Mouse (Mus musculus) embryonic fibroblast, embryonic 13.5 days (primary cell): ENCODE results near the gene Cpn1. TPM values are rescaled to one million over a fixed set of nuclear protein-coding genes. Genes with fewer than 3 reads are reported as not detected.

ENCODE experiments used
- H3K27ac ChIP-seq: 2 replicates; pipeline ENCODE4 v1.5.1; 2012; ENCODE audit warnings: low read length, control low read depth, inconsistent platforms; ENCODE audit not compliant: insufficient read depth
- H3K4me1 ChIP-seq: 2 replicates; pipeline ENCODE4 v1.6.1; 2011; ENCODE audit warnings: low read length; ENCODE audit not compliant: control insufficient read depth, insufficient read depth
- H3K4me3 ChIP-seq: 2 replicates; pipeline ENCODE4 v1.5.1; 2011; ENCODE audit warnings: mild to moderate bottlenecking, control low read depth, low read length; ENCODE audit not compliant: insufficient read depth
- CTCF ChIP-seq: IDR thresholded peaks from 2 replicates; pipeline ENCODE4 v1.5.1; 2011; ENCODE audit warnings: mild to moderate bottlenecking, control low read depth, low read length, moderate library complexity, borderline replicate concordance; ENCODE audit not compliant: insufficient read depth
- POLR2A ChIP-seq: IDR thresholded peaks from 2 replicates; pipeline ENCODE4 v1.6.1; 2011; ENCODE audit warnings: low read depth, mild to moderate bottlenecking, control low read depth, low read length, moderate library complexity
- polyA plus RNA-seq: library from polyadenylated mRNA; stranded (reverse); fragments of >200 nt; gene quantifications from 2 replicates; pipeline ENCODE4 v1.2.4, GENCODE M21; 2011; ENCODE audit warnings: low read depth; ENCODE audit not compliant: missing spikeins, insufficient read length

Cpn1 gene
- polyA plus RNA-seq, result not detected in 2 replicates

- Histone ChIP-seq H3K27ac (no peak within 1 kb of the TSS), H3K4me3 (no peak within 1 kb of the TSS), H3K4me1 (no peaks in the 10 kb centered on the region)
- TF ChIP-seq POLR2A (no peak), CTCF (no peak)
These were observed at the start of gene Cpn1 for GRCm38 (mm10) chr19:43986069-43986794. Cpn1 (minus strand) TSS chr19:43986556.

GRCm38 (mm10) chr19:44033396-44033795 lies 47.0 kb upstream of the Cpn1 start:
- no peak overlapping the region for H3K27ac ChIP-seq
- H3K4me3 ChIP-seq, result no peak overlapping the region
- no peak for TF ChIP-seq POLR2A
- TF ChIP-seq CTCF, result no peak

GRCm38 (mm10) chr19:44032046-44032744 lies 45.8 kb upstream of the Cpn1 start:
- Histone ChIP-seq H3K27ac (no peak overlapping the region), H3K4me1 (no peaks in the 10 kb centered on the region), H3K4me3 (no peak overlapping the region)
- TF ChIP-seq POLR2A, result no peak
- no peak for TF ChIP-seq CTCF

More at GRCm38 (mm10) chr19:44033396-44033795, 47.0 kb upstream of the Cpn1 start:
- no peaks in the 10 kb centered on the region for H3K4me1 ChIP-seq

- TF ChIP-seq POLR2A, result no peak
- no peak for TF ChIP-seq CTCF
- Histone ChIP-seq H3K4me1 (no peaks in the 10 kb centered on the region), H3K27ac (no peak overlapping the region), H3K4me3 (no peak overlapping the region)
These were observed 43.7 kb upstream of the Cpn1 start for GRCm38 (mm10) chr19:44030024-44030423.

GRCm38 (mm10) chr19:44028972-44029371 lies 42.6 kb upstream of the Cpn1 start, which contains the start of gene Cyp2c23:
Cyp2c23 (minus strand) TSS chr19:44029208.
- no peak within 1 kb of the TSS for H3K27ac ChIP-seq
- no peak within 1 kb of the TSS for H3K4me3 ChIP-seq
- H3K4me1 ChIP-seq, result no peaks in the 10 kb centered on the region
- TF ChIP-seq POLR2A (no peak), CTCF (no peak)

GRCm38 (mm10) chr19:44026956-44027530 lies 40.7 kb upstream of the Cpn1 start:
- H3K27ac ChIP-seq, result no peak overlapping the region
- no peaks in the 10 kb centered on the region for H3K4me1 ChIP-seq
- no peak overlapping the region for H3K4me3 ChIP-seq
- TF ChIP-seq POLR2A (no peak), CTCF (no peak)

GRCm38 (mm10) chr19:44024921-44025585 lies 38.7 kb upstream of the Cpn1 start:
- Histone ChIP-seq H3K4me3 (no peak overlapping the region), H3K4me1 (no peaks in the 10 kb centered on the region), H3K27ac (no peak overlapping the region)
- no peak for TF ChIP-seq POLR2A
- TF ChIP-seq CTCF, result no peak

- Histone ChIP-seq H3K27ac (no peak overlapping the region), H3K4me1 (no peaks in the 10 kb centered on the region), H3K4me3 (no peak overlapping the region)
- TF ChIP-seq CTCF (no peak), POLR2A (no peak)
These were observed 36.7 kb upstream of the Cpn1 start for GRCm38 (mm10) chr19:44023066-44023465.

- H3K4me3 ChIP-seq, result no peak overlapping the region
- no peak overlapping the region for H3K27ac ChIP-seq
- no peaks in the 10 kb centered on the region for H3K4me1 ChIP-seq
- TF ChIP-seq CTCF, result no peak
- TF ChIP-seq POLR2A, result no peak
These were observed 35.1 kb upstream of the Cpn1 start for GRCm38 (mm10) chr19:44021502-44021901.
